Mouse (Mus musculus) small intestine, adult 2 months (tissue): Measurements from ENCODE around the gene Fam166b. TPM values are rescaled to one million over a fixed set of nuclear protein-coding genes. Genes with fewer than 3 reads are reported as not detected.

Source experiments
- H3K27ac ChIP-seq: fragments of 200-500 bp; 2 replicates; pipeline ENCODE4 v1.5.1; 2012; ENCODE audit warnings: low read depth, low read length, control low read depth, inconsistent platforms; ENCODE audit not compliant: insufficient read depth
- H3K27me3 ChIP-seq: fragments of 200-500 bp; 2 replicates; pipeline ENCODE4 v1.6.1; 2012; ENCODE audit warnings: mild to moderate bottlenecking, moderate library complexity, low read length, inconsistent platforms; ENCODE audit not compliant: control insufficient read depth, insufficient read depth
- H3K36me3 ChIP-seq: fragments of 200-500 bp; 2 replicates; pipeline ENCODE4 v1.6.1; 2012; ENCODE audit warnings: mild to moderate bottlenecking, low read length, control low read depth, inconsistent platforms; ENCODE audit not compliant: control insufficient read depth, insufficient read depth
- H3K4me1 ChIP-seq: fragments of 200-500 bp; 2 replicates; pipeline ENCODE4 v1.6.1; 2012; ENCODE audit warnings: low read length, inconsistent platforms, mixed read lengths; ENCODE audit not compliant: control insufficient read depth, insufficient read depth, insufficient read length
- H3K4me3 ChIP-seq: fragments of 200-500 bp; 2 replicates; pipeline ENCODE4 v1.5.1; 2012; ENCODE audit warnings: low read depth, mild to moderate bottlenecking, control low read depth, inconsistent platforms, low read length, moderate library complexity
- CTCF ChIP-seq: fragments of 200-500 bp; IDR thresholded peaks from 2 replicates; pipeline ENCODE4 v1.5.1; 2012; ENCODE audit warnings: low read depth, mild to moderate bottlenecking, control low read depth, inconsistent platforms, low read length, moderate library complexity, mixed read lengths; ENCODE audit not compliant: insufficient replicate concordance, insufficient read length; ENCODE audit errors: extremely low read depth
- POLR2A ChIP-seq: fragments of 200-500 bp; IDR thresholded peaks from 2 replicates; pipeline ENCODE4 v1.6.1; 2012; ENCODE audit warnings: low read depth, mild to moderate bottlenecking, control low read depth, inconsistent platforms, low read length, moderate library complexity
- WGBS: fragments of 180-500 bp; shearing (Covaris S2); methylation state at CpG from one replicate; pipeline ENCODE4 v1.1.7; 2018; 5-methylcytosine and 5-hydroxymethylcytosine counted together
- polyA plus RNA-seq: library from polyadenylated mRNA; depleted of rRNA; stranded (reverse); fragments of >200 nt; gene quantifications from 2 replicates; pipeline ENCODE4 v1.2.3, GENCODE M21; 2012

Gene Fam166b
- polyA plus RNA-seq, 1 experiment = 0.24 TPM

DNA sequence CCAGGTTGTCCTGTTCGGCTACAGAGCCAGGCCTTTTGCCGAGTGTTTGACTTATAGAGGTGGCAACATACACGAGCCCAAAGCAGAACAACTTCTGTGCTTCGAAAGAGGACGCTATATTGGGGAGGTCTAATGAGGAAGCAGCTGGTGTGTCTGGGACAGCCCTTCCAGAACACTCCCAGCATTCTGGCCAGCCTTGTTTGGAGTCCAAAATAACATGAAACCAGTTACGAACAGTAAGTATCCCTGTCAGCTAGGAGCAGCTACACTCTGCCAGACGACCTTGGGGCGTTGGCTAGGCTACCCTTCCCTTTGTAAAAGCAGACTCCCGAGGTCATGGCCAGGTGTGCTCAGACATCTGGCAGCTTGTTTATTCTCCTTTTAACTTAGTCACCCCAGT, 26.7 kb downstream of the Fam166b start:
- Histone ChIP-seq H3K27ac (peak overlapping the region; percentile 73), H3K27me3 (no peaks in the 10 kb centered on the region), H3K4me3 (no peak overlapping the region), H3K36me3 (no peaks in the 10 kb centered on the region), H3K4me1 (peaks cover 9% of the 10 kb centered on the region; the same call in 1 of the 2 replicates)
- 45% methylated on average over 9 of the region's 9 CpGs for WGBS
- TF ChIP-seq CTCF (no peak), POLR2A (no peak)

DNA sequence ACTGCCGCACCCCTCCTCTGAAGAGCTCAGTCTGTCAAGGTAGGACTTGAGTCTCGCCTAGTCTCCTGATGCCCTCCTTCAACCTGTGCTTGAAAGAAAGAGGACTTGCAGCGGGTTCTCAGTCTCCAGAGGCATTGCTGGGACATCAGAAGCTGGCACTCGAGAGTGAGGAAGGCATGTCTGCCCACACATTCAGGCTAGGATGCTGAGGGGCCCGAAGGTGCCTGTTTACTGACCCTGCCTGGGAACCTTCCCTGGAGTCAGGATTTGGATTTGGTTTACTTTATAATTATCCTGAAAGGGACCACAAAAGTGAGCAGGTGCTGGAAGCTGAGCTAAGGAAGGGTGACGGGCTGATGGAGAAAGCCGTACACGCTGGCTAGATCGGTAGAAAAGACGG, 27.4 kb downstream of the Fam166b start:
- Histone ChIP-seq H3K36me3 (no peaks in the 10 kb centered on the region), H3K27me3 (no peaks in the 10 kb centered on the region), H3K4me1 (peaks cover 9% of the 10 kb centered on the region; the same call in 1 of the 2 replicates), H3K4me3 (peak overlapping the region; percentile 24), H3K27ac (peak overlapping the region; percentile 54)
- TF ChIP-seq CTCF = no peak
- no peak for TF ChIP-seq POLR2A
- WGBS = 88% methylated on average over 10 of the region's 10 CpGs

DNA sequence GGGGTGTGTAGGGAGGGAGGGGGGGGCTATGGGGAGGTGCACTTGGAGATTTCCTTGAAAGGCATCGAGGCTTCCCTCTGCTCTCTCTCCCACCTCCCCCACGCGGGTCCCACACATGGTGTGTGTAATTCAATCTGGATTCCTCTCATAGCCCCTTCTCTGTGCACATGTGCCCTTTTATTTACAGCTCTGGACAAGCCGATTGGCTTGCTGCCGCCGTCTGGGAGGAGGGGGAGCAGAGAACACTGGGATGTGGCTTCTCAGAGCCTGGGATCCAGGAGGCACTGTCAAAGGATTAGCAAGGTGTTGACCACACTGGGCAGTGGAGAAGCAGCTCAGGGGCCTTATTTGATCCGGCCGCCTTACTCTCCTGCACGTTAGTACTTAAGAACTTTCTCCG, 28.0 kb downstream of the Fam166b start:
- Histone ChIP-seq H3K27ac (no peak overlapping the region), H3K27me3 (no peaks in the 10 kb centered on the region), H3K4me1 (peaks cover 9% of the 10 kb centered on the region; the same call in 1 of the 2 replicates), H3K4me3 (peak overlapping the region; percentile 24), H3K36me3 (no peaks in the 10 kb centered on the region)
- 66% methylated on average over 10 of the region's 10 CpGs for WGBS
- TF ChIP-seq POLR2A (no peak), CTCF (no peak)

DNA sequence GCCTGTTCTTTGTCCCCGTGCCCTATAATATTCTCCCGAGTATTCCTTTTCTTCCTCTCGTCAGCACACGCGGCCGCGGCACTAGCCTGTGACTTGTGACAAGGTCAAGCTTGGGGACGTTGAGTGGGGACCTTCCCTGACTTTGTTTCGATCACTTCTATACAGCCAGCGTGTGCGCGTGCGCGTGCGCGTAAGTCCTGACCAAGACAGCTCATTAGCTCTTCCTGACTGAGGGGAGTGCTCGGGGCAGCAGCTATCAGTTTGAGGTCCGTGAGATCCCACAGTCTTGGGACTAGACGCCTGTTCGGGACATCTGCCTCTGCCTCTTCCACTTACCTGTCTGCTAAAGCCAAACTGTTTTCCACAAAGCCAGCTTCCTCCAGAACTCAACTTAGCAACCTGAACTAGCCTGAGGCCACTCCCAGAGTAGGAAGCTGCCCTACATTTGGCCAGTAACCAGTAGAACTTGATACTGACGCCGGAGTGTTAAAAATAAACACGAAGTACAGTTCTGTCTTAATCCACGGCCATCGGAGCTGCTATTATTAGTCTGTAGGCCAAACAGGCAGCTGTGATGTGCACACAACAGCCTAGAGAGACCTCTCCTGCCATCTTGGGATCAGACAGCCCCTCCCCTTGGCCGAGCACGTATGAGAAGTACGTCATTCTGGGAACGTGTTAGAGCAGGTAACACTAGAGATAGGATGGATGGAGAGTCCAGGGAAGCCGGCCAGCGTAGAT, 29.4 kb downstream of the Fam166b start:
- 70% methylated on average over 31 of the region's 31 CpGs for WGBS

DNA sequence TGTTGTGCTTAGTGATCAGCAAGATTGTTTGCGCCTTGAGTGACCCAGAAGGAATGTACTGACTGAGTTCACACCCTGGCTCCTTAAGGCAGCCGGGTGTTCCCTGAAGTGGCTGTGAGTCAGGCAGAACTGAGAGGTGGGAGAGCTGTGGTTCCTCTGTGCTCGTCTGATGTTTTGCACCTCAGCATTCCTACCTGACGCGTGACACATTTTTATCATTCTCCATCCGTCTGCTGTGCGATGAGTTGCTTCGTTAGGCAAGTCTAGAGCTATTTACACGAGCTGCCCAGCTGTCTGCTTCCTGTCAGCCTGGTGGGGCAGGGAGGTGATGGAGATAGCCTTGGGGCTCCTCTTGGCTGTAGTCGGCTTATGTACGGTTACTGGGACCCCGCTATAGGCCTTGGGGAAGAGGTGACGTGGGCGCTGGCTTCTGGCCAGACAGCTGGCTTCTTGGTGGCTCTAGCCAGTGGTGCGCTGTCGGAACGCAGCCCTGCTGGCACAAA, 30.1 kb downstream of the Fam166b start:
- Histone ChIP-seq H3K36me3 (no peaks in the 10 kb centered on the region), H3K4me1 (peaks cover 13% of the 10 kb centered on the region), H3K27ac (peak overlapping the region; percentile 69), H3K27me3 (no peaks in the 10 kb centered on the region), H3K4me3 (peak overlapping the region; percentile 41; the same call in 1 of the 2 replicates)
- TF ChIP-seq CTCF (no peak), POLR2A (no peak)
- 58% methylated on average over 17 of the region's 17 CpGs for WGBS

More for the DNA sequence above, 29.4 kb downstream of the Fam166b start:
- Histone ChIP-seq H3K27ac (peak overlapping the region; percentile 69), H3K4me1 (peaks cover 9% of the 10 kb centered on the region; the same call in 1 of the 2 replicates), H3K36me3 (no peaks in the 10 kb centered on the region), H3K4me3 (peak overlapping the region; percentile 41), H3K27me3 (no peaks in the 10 kb centered on the region)
- TF ChIP-seq CTCF = no peak

DNA sequence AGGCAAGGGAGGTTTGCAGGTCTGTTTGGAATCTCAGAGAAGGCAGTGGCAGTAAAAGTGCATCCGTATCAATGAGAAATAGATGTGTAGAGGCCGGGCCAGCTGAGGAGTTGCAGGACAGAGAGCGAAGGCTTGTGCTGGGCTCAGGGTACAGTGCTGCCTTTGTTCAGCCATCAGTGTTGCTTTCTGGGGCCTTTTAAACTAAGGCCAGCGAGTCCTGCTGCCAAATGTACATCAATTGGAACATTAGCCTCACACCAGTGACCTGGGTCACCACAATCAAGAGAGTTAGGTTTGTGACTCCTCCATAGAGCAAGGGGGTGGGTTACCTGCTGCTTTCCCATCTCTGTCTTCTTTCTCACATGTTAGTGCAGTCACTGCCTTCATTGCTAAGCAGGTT, 30.9 kb downstream of the Fam166b start:
- no peaks in the 10 kb centered on the region for H3K27me3 ChIP-seq
- 88% methylated on average over 4 of the region's 4 CpGs for WGBS
- TF ChIP-seq POLR2A (no peak), CTCF (no peak)
- no peaks in the 10 kb centered on the region for H3K36me3 ChIP-seq
- 0 out of 2 replicates have a peak overlapping the region, but pooled peaks have one; percentile 31 for H3K27ac ChIP-seq
- H3K4me3 ChIP-seq = no peak overlapping the region
- peaks cover 13% of the 10 kb centered on the region for H3K4me1 ChIP-seq

DNA sequence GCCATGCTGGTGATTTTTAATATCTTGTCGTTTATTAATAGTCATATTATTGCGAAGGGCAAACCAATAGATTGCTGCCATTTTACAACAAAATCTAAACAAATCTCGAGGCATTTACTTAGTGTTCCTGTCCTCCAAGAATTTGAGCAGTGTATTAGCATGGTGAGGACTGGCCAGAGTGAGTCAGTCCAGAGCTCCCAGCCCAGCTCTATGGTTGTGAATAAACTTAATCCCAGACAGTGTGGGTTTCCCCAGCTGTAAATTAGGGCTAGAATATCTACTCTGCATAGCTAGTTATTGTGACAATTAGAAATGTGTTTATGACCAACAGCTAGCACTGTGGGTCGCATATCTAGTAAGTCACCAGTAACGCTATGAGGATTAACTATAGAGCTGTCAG, 32.6 kb downstream of the Fam166b start:
- H3K4me3 ChIP-seq = no peak overlapping the region
- TF ChIP-seq CTCF = no peak
- H3K36me3 ChIP-seq = no peaks in the 10 kb centered on the region
- H3K27ac ChIP-seq = no peak overlapping the region
- 82% methylated on average over 5 of the region's 5 CpGs for WGBS
- H3K4me1 ChIP-seq = peaks cover 10% of the 10 kb centered on the region
- H3K27me3 ChIP-seq = no peaks in the 10 kb centered on the region
